Mouse (Mus musculus) heart, adult 9 months (tissue): ENCODE results near the gene Plaa.
"Not testable (repeated sequence)": the region's sequence is repeated elsewhere in the genome, so short reads cannot be mapped to it uniquely, and the experiment has no call there.

Experiments used
- DNase-seq, 2 experiments: peaks; one replicate each; pipeline ENCODE4 v3.0.0; 2022; ENCODE audit warnings: low spot score in 2 of 2

Plaa gene

GRCm38 (mm10) chr4:94603031-94603629 lies at the start of gene Plaa:
Gene Plaa (minus strand): TSS chr4:94603244.
- peak; percentile 87 to 91 for DNase-seq

- DNase-seq, result not testable (repeated sequence)
Measured at GRCm38 (mm10) chr4:94650426-94651175, 47.6 kb upstream of the Plaa start.

- no peak for DNase-seq
Measured at GRCm38 (mm10) chr4:94649920-94650319, 46.9 kb upstream of the Plaa start, which contains the start of gene Lrrc19. Gene Lrrc19 (minus strand): TSS chr4:94650144.

- DNase-seq, result no peak
Measured at GRCm38 (mm10) chr4:94643141-94643540, 40.1 kb upstream of the Plaa start.

GRCm38 (mm10) chr4:94620077-94620476 lies 17.0 kb upstream of the Plaa start:
- no peak for DNase-seq

GRCm38 (mm10) chr4:94614627-94615006 lies 11.6 kb upstream of the Plaa start:
- no peak for DNase-seq

GRCm38 (mm10) chr4:94613972-94614626 lies 11.1 kb upstream of the Plaa start, which contains the start of gene Ift74:
Gene Ift74 (plus strand): TSS chr4:94614491.
- DNase-seq, result peak; percentile 91 to 93

GRCm38 (mm10) chr4:94610339-94610738 lies 7.3 kb upstream of the Plaa start:
- no peak for DNase-seq

GRCm38 (mm10) chr4:94605591-94605990 lies 2.5 kb upstream of the Plaa start:
- no peak for DNase-seq

GRCm38 (mm10) chr4:94604452-94605019 lies 1.5 kb upstream of the Plaa start:
- DNase-seq, result no peak

- DNase-seq, result no peak
Measured at GRCm38 (mm10) chr4:94602496-94603030, 481 bp downstream of the Plaa start.

- no peak for DNase-seq
Measured at GRCm38 (mm10) chr4:94601395-94601794, 1.6 kb downstream of the Plaa start.

- no peak for DNase-seq
Measured at GRCm38 (mm10) chr4:94592709-94593108, 10.3 kb downstream of the Plaa start.

GRCm38 (mm10) chr4:94591765-94592381 lies 11.2 kb downstream of the Plaa start:
- no peak for DNase-seq

GRCm38 (mm10) chr4:94572677-94573076 lies 30.4 kb downstream of the Plaa start:
- DNase-seq, result no peak

- DNase-seq, result no peak
Measured at GRCm38 (mm10) chr4:94564297-94564696, 38.7 kb downstream of the Plaa start.

- DNase-seq, result no peak
Measured at GRCm38 (mm10) chr4:94561954-94562648, 40.9 kb downstream of the Plaa start.

- no peak for DNase-seq
Measured at GRCm38 (mm10) chr4:94560316-94560715, 42.7 kb downstream of the Plaa start.

- DNase-seq, result no peak
Measured at GRCm38 (mm10) chr4:94559266-94559665, 43.8 kb downstream of the Plaa start.

GRCm38 (mm10) chr4:94557145-94557544 lies 45.9 kb downstream of the Plaa start:
- no peak for DNase-seq
